Mouse (Mus musculus): ENCODE results near the gene Rab11fip4.

DNA sequence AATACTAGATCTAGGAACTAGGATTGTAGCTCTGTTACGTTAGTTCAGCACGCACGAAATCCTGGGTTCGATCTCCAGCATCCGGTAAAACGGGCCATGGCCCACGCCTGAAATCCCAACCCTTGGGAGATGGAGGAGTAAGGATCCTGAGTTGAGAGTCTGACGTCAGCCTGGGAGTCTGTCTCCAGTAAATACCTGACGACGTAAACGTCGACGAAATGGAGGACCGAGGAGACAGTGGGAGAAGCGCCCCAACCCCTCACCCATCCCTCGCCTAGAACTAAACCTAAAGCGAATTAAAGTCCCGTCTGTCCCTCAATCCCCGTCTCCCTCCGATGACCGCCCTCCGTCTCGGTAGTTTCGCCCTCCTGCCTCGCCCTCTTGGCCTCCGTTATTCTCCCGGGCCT lies 112.9 kb downstream of the Rab11fip4 start:
- TF ChIP-seq ZNF384 (IDR thresholded peaks at IDR 0.05; ENCODE audit: low read depth, low read length) (no peak), CHD2 (IDR thresholded peaks at IDR 0.05; ENCODE audit: low read depth, low read length) (no peak), HCFC1 (IDR thresholded peaks at IDR 0.05; ENCODE audit: borderline replicate concordance, insufficient read depth, low read length) (0 out of 2 replicates have a peak, but pooled peaks have one; percentile 57), ZC3H11A (IDR thresholded peaks at IDR 0.05; ENCODE audit: borderline replicate concordance, low read depth, low read length) (0 out of 2 replicates have a peak, but pooled peaks have one; percentile 23), MAFK (IDR thresholded peaks at IDR 0.05; ENCODE audit: insufficient read depth, low read depth, low read length) (no peak)

All from ES-E14 (cell line).